Mouse (Mus musculus): ENCODE measurements around the gene Txndc8.

DNA sequence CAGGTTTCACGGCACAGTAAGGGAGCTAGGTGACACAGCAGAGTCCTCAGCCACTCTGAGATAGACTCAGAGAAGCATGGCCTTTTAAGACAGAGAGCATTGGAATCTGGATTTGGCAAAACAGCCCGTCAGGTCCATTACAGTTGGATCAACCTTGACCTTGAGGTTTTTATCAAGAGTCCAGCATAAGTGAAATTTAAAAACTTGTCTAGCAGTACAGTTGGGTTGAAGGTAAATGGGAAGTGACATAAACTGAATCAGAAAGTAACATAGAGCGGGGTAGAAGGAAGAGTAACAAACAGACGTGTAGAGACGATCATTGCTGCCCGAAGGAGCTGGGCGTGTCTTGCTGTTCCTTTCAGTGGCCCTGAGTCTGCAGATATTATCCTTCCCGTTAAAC lies 49.9 kb downstream of the Txndc8 start:
- TF ChIP-seq POLR2A (IDR thresholded peaks at IDR 0.05; ENCODE audit: insufficient read depth, low read depth, low read length): no peak
- TF ChIP-seq CTCF (IDR thresholded peaks at IDR 0.05; ENCODE audit: insufficient read depth, low read depth, low read length): no peak

All from olfactory bulb, adult 2 months (tissue).